Mouse (Mus musculus) kidney, adult 2 months (tissue): Measurements from ENCODE around the gene Dcxr.
A peak's percentile ranks its signal among the peaks of the same experiment; 100 is the strongest.

Experiments
- CTCF ChIP-seq: fragments of 200-500 bp; conservative IDR thresholded peaks from 2 replicates; pipeline ENCODE4 v1.5.1; 2011; ENCODE audit warnings: low read depth, mild to moderate bottlenecking, control low read depth, low read length, moderate library complexity, mixed read lengths; ENCODE audit not compliant: insufficient read depth, insufficient read length
- POLR2A ChIP-seq: fragments of 200-500 bp; IDR thresholded peaks from one replicate; pipeline ENCODE4 v1.6.1; 2011; ENCODE audit warnings: low read depth, low read length, control low read depth

- TF ChIP-seq CTCF (peak; percentile 68), POLR2A (no peak)
Measured at GRCm38 (mm10) chr11:120679909-120680308, 47.2 kb downstream of the Dcxr start.
